Mouse (Mus musculus) cerebellum, adult 2 months (tissue): ENCODE results near the gene Ahcyl2. TPM values are rescaled to one million over a fixed set of nuclear protein-coding genes. Genes with fewer than 3 reads are reported as not detected.

Source experiments
- DNase-seq, 2 experiments: peaks; one replicate each; pipeline ENCODE4 v3.0.0; 2021
- H3K27ac ChIP-seq: fragments of 200-500 bp; 2 replicates; pipeline ENCODE4 v1.5.1; 2012; ENCODE audit warnings: low read length, control low read depth, inconsistent platforms; ENCODE audit not compliant: insufficient read depth
- H3K27me3 ChIP-seq: fragments of 200-500 bp; 2 replicates; pipeline ENCODE4 v1.6.1; 2012; ENCODE audit warnings: inconsistent platforms, mild to moderate bottlenecking, low read length, moderate library complexity; ENCODE audit not compliant: control insufficient read depth, insufficient read depth
- H3K4me1 ChIP-seq: fragments of 200-500 bp; 2 replicates; pipeline ENCODE4 v1.6.1; 2011; ENCODE audit warnings: low read length; ENCODE audit not compliant: control insufficient read depth, insufficient read depth
- H3K4me3 ChIP-seq: fragments of 200-500 bp; replicated peaks from 2 replicates; pipeline ENCODE3; 2011; ENCODE audit warnings: mild to moderate bottlenecking, low read depth, low read length, control low read depth; ENCODE audit not compliant: insufficient read depth
- CTCF ChIP-seq: fragments of 200-500 bp; IDR thresholded peaks from 2 replicates; pipeline ENCODE4 v1.5.1; 2011; ENCODE audit warnings: low read depth, mild to moderate bottlenecking, control low read depth, low read length, moderate library complexity, borderline replicate concordance; ENCODE audit not compliant: insufficient read depth
- POLR2A ChIP-seq: fragments of 200-500 bp; IDR thresholded peaks from 2 replicates; pipeline ENCODE4 v1.6.1; 2011; ENCODE audit warnings: low read length, control low read depth, borderline replicate concordance; ENCODE audit not compliant: insufficient read depth
- WGBS: fragments of 180-500 bp; shearing (Covaris S2); methylation state at CpG from one replicate; pipeline ENCODE4 v1.1.7; 2018; 5-methylcytosine and 5-hydroxymethylcytosine counted together
- polyA plus RNA-seq: library from polyadenylated mRNA; depleted of rRNA; stranded (reverse); fragments of >200 nt; gene quantifications from 2 replicates; pipeline ENCODE4 v1.2.3, GENCODE M21; 2012

The Ahcyl2 gene
- polyA plus RNA-seq, 1 experiment = 123 TPM

- TF ChIP-seq CTCF (no peak), POLR2A (no peak)
Measured at GRCm38 (mm10) chr6:29930665-29931064, 162.9 kb downstream of the Ahcyl2 start.

GRCm38 (mm10) chr6:29931181-29931580 lies 163.4 kb downstream of the Ahcyl2 start:
- TF ChIP-seq POLR2A (no peak), CTCF (no peak)
- no peak for DNase-seq
- no peak overlapping the region for H3K27ac ChIP-seq
- no peak overlapping the region for H3K4me3 ChIP-seq
- H3K4me1 ChIP-seq = no peaks in the 10 kb centered on the region
- 81% methylated on average over 4 of the region's 4 CpGs for WGBS
- no peaks in the 10 kb centered on the region for H3K27me3 ChIP-seq

More at GRCm38 (mm10) chr6:29930665-29931064, 162.9 kb downstream of the Ahcyl2 start:
- 45% methylated on average over 6 of the region's 6 CpGs for WGBS
- H3K27me3 ChIP-seq = no peaks in the 10 kb centered on the region
- H3K4me1 ChIP-seq = no peaks in the 10 kb centered on the region
- no peak overlapping the region for H3K4me3 ChIP-seq
- no peak overlapping the region for H3K27ac ChIP-seq
- no peak for DNase-seq

DNA sequence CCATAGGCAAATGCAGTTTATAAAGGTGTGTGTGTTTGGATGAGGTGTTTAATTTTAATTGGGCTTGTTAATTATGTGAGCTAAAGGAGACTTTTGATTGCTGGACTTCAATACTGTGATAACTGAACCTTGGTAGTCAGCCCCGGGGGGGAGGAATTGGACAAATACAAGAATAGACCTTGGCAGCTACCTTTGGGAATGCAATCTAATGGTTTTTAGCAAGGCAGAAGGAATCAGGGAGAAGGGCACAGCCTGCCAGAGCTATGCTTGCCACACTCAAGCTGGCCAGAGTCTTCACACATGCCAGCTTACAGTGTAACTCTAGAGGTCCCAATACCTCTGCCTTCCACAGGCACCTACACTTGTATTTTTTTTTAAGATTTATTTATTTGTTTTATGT lies 167.9 kb downstream of the Ahcyl2 start:
- peak in 1 of 2 experiments; percentile 48 for DNase-seq
- 14% methylated on average over 1 of the region's 1 CpGs for WGBS
- H3K27me3 ChIP-seq = no peaks in the 10 kb centered on the region
- H3K4me3 ChIP-seq = no peak overlapping the region
- no peaks in the 10 kb centered on the region for H3K4me1 ChIP-seq
- H3K27ac ChIP-seq = no peak overlapping the region
- TF ChIP-seq CTCF (no peak), POLR2A (no peak)

GRCm38 (mm10) chr6:29940428-29940827 lies 172.6 kb downstream of the Ahcyl2 start:
- no peak for DNase-seq
- Histone ChIP-seq H3K4me3 (no peak overlapping the region), H3K4me1 (no peaks in the 10 kb centered on the region), H3K27me3 (no peaks in the 10 kb centered on the region), H3K27ac (no peak overlapping the region)
- TF ChIP-seq POLR2A (no peak), CTCF (no peak)
- WGBS = 71% methylated on average over 4 of the region's 4 CpGs

DNA sequence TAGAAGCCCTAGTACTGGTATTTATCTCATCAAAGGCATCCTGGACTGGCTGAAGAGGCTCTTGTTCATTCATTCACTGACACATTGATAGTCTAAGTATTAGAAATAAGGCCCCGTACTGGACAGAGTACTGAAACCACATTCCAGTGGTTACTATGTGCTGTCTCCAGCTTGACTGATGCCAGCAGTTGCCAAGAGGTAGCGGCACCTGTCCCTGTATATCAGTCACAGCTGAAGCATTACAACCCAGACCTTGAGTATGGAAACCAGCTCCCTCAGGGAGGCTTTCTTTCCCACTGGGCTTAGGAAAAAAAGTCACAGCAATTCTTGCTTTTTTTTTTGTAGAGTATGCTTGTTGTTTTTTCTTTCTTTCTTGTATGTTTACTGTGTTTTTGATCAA lies 173.2 kb downstream of the Ahcyl2 start:
- Histone ChIP-seq H3K4me3 (no peak overlapping the region), H3K27ac (no peak overlapping the region), H3K27me3 (no peaks in the 10 kb centered on the region), H3K4me1 (no peaks in the 10 kb centered on the region)
- WGBS = 76% methylated on average over 2 of the region's 2 CpGs
- TF ChIP-seq POLR2A (no peak), CTCF (no peak)
- no peak for DNase-seq

DNA sequence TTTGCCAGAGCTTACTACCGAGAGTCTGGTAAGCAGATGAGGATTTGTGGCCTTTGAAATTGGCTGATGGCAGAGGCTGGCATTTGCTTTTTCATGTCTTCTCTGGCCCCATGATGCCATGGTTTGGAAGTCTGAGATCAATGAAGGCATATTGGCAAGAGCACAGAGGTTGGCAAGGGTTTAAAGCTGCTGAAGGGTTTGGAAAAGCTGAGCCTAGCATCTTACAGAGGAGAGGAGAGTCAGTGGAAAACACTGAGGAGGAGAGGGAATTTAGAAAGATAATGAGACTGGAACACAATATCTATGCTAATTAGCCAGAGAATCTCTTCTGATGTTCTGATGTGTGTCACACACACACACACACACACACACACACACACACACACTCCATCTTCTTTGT lies 176.7 kb downstream of the Ahcyl2 start:
- 32% methylated on average over 1 of the region's 1 CpGs for WGBS
- no peaks in the 10 kb centered on the region for H3K27me3 ChIP-seq
- no peaks in the 10 kb centered on the region for H3K4me1 ChIP-seq
- no peak for DNase-seq
- no peak overlapping the region for H3K27ac ChIP-seq
- H3K4me3 ChIP-seq = no peak overlapping the region
- no peak for TF ChIP-seq CTCF
- TF ChIP-seq POLR2A = no peak

DNA sequence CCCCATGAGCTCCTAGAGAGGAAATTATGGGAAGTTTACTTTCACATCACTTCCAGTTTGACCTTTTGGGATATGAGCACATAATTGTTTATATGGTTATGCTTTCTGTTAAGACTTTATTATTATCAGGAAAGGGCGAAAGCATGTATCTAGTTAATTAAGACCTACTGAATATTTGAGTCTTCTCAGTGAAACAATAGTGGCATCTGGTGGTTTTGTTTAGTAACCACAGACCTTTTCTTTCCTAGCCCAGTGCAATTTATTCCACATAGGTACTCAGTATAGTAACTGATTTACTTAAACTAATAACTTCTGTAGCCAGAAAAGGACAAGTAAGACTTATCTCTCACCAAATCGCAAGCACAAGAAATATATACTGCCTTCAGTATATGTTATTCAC lies 178.8 kb downstream of the Ahcyl2 start:
- TF ChIP-seq CTCF (no peak; the same call in 1 of the 2 replicates), POLR2A (no peak)
- H3K27me3 ChIP-seq = no peaks in the 10 kb centered on the region
- WGBS = 81% methylated on average over 2 of the region's 2 CpGs
- H3K27ac ChIP-seq = no peak overlapping the region
- DNase-seq = no peak
- no peaks in the 10 kb centered on the region for H3K4me1 ChIP-seq
- no peak overlapping the region for H3K4me3 ChIP-seq

DNA sequence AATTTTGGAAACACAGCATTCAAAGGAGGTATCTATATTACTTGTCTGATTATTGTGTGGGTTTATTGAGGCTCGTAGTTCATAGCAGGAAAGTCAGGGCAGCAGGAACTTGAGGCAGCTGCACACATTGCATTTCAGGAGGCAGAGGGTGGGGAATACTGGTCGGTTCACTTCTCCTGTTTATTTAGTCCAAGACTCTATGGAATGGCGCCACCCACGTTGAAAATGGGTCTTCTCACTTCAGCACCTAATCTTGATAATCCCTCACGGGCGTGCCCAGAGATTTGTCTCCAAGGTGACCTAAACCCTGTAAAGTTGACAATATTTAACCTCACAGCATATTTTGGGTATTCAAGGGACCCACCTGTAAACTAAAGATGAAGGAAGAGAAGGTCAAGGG lies 180.0 kb downstream of the Ahcyl2 start:
- Histone ChIP-seq H3K27me3 (no peaks in the 10 kb centered on the region), H3K4me3 (no peak overlapping the region), H3K27ac (no peak overlapping the region), H3K4me1 (no peaks in the 10 kb centered on the region; the same call in 1 of the 2 replicates)
- no peak for TF ChIP-seq CTCF
- no peak for TF ChIP-seq POLR2A
- 78% methylated on average over 6 of the region's 6 CpGs for WGBS
- DNase-seq = no peak

GRCm38 (mm10) chr6:29956749-29957148 lies 188.9 kb downstream of the Ahcyl2 start:
- Histone ChIP-seq H3K4me1 (no peaks in the 10 kb centered on the region; the same call in 1 of the 2 replicates), H3K27ac (no peak overlapping the region), H3K4me3 (no peak overlapping the region), H3K27me3 (no peaks in the 10 kb centered on the region)
- 72% methylated on average over 4 of the region's 4 CpGs for WGBS
- DNase-seq = no peak
- TF ChIP-seq CTCF (no peak), POLR2A (no peak)
